Mouse (Mus musculus) midbrain, embryonic 12.5 days (tissue): ENCODE data around the gene Lmf2. TPM values are rescaled to one million over a fixed set of nuclear protein-coding genes. Genes with fewer than 3 reads are reported as not detected.

ENCODE experiments used
- ATAC-seq: fragments of 200-750 bp; cut with Nextera tagmentation; 2 replicates; pipeline ENCODE4 v1.8.0; 2017; ENCODE audit warnings: low read depth, moderate TSS enrichment, moderate library complexity; ENCODE audit not compliant: low FRiP score
- H3K27ac ChIP-seq: fragments of 300-500 bp; sonication (generic); replicated peaks from 2 replicates; pipeline ENCODE4 v1.5.1; 2016; ENCODE audit warnings: mild to moderate bottlenecking
- H3K27me3 ChIP-seq: fragments of 300-500 bp; sonication (generic); 2 replicates; pipeline ENCODE4 v1.6.1; 2016; ENCODE audit warnings: mild to moderate bottlenecking
- H3K36me3 ChIP-seq: fragments of 300-500 bp; sonication (generic); 2 replicates; pipeline ENCODE4 v1.6.1; 2016
- H3K4me1 ChIP-seq: fragments of 300-500 bp; sonication (generic); 2 replicates; pipeline ENCODE4 v1.6.1; 2016
- H3K4me2 ChIP-seq: fragments of 300-500 bp; sonication (generic); replicated peaks from 2 replicates; pipeline ENCODE4 v1.6.1; 2016; ENCODE audit warnings: mild to moderate bottlenecking, moderate library complexity
- H3K4me3 ChIP-seq: fragments of 300-500 bp; sonication (generic); 2 replicates; pipeline ENCODE4 v1.5.1; 2016; ENCODE audit warnings: mild to moderate bottlenecking
- H3K9ac ChIP-seq: fragments of 300-500 bp; sonication (generic); replicated peaks from 2 replicates; pipeline ENCODE4 v1.6.1; 2016; ENCODE audit warnings: mild to moderate bottlenecking, moderate library complexity
- H3K9me3 ChIP-seq: fragments of 300-500 bp; sonication (generic); 2 replicates; pipeline ENCODE4 v1.6.1; 2016; ENCODE audit warnings: mild to moderate bottlenecking
- WGBS: fragments of 180-500 bp; shearing (Covaris S2); methylation state at CpG from one replicate; pipeline ENCODE4 v1.1.7; 2016; 5-methylcytosine and 5-hydroxymethylcytosine counted together
- polyA plus RNA-seq: library from polyadenylated mRNA; unstranded; fragments of >200 nt; fragmentation: Nextera tagmentation; extraction: Ambion mirVana; gene quantifications from 2 replicates; pipeline ENCODE4 v1.2.1, GENCODE M21; 2016

Lmf2 gene
- polyA plus RNA-seq: 44.3 and 48.8 TPM in 2 replicates

- H3K36me3 ChIP-seq: peaks cover 37% of the 10 kb centered on the region
- ATAC-seq: peak; percentile 85
- H3K27me3 ChIP-seq: no peaks in the 10 kb centered on the region
- peak within 1 kb of the TSS; percentile 83 for H3K9ac ChIP-seq
- peak within 1 kb of the TSS; percentile 88 for H3K4me3 ChIP-seq
- H3K27ac ChIP-seq: peak within 1 kb of the TSS; percentile 85
- peaks cover 30% of the 10 kb centered on the region for H3K4me1 ChIP-seq
- H3K9me3 ChIP-seq: no peaks in the 10 kb centered on the region
- WGBS: under 1% methylated on average over 63 of the region's 64 CpGs
- H3K4me2 ChIP-seq: peak within 1 kb of the TSS; percentile 78
Measured at GRCm38 (mm10) chr15:89355241-89356187, at the start of gene Lmf2, which contains the start of gene Ncaph2. TSS of gene Lmf2 (minus strand) at chr15:89355659. TSS of gene Ncaph2 (plus strand) at chr15:89355719.

DNA sequence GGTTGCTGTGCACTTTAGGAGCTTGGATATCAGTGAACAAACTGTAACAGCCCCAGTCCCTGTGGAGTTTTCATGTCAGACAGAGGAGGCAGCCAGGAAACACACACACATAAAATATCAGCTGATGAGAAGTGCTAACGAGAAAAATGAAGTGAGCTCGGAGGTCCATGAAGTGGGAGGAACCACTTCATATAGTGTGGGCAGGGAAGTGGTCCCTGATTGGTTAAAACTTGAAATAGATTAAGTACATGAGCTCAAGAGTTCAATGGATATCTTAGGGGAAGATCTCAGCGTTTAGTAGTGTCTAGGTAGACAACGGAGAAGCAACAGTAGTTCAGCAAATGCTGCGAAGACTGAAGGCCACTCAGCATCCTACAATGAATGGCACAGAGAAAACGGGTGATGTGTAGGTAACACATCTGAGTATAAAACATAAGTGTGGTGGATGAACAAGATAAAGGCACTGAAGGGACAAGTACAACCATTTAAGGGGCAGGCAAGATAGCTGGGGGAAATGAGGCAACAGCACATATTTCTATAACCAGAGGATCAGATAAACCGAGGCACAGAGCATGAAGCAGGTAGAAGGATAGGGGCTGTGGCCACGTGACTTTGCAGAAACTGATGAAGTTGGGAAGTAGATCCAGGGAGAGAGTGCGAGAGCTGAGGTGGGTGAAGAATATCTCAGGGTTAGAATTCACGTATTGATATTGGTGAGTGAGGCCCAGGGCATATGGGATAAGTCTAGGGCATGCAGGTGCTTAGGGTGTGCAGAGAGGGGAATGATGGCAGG is 49.6 kb upstream of the Lmf2 start:
- H3K4me1 ChIP-seq: no peaks in the 10 kb centered on the region
- H3K27ac ChIP-seq: no peak overlapping the region
- ATAC-seq: no peak
- WGBS: 87% methylated on average over 10 of the region's 10 CpGs
- no peaks in the 10 kb centered on the region for H3K27me3 ChIP-seq
- no peak overlapping the region for H3K9ac ChIP-seq
- no peaks in the 10 kb centered on the region for H3K36me3 ChIP-seq
- H3K9me3 ChIP-seq: peaks cover 10% of the 10 kb centered on the region
- no peak overlapping the region for H3K4me3 ChIP-seq
- H3K4me2 ChIP-seq: no peak overlapping the region

GRCm38 (mm10) chr15:89402471-89402870 is 47.0 kb upstream of the Lmf2 start:
- H3K9me3 ChIP-seq: peaks cover 5% of the 10 kb centered on the region; the same call in 1 of the 2 replicates
- no peak overlapping the region for H3K4me3 ChIP-seq
- H3K4me1 ChIP-seq: no peaks in the 10 kb centered on the region
- no peak overlapping the region for H3K27ac ChIP-seq
- H3K9ac ChIP-seq: no peak overlapping the region
- H3K4me2 ChIP-seq: no peak overlapping the region
- WGBS: 89% methylated on average over 1 of the region's 1 CpGs
- H3K27me3 ChIP-seq: no peaks in the 10 kb centered on the region
- H3K36me3 ChIP-seq: no peaks in the 10 kb centered on the region
- no peak for ATAC-seq

DNA sequence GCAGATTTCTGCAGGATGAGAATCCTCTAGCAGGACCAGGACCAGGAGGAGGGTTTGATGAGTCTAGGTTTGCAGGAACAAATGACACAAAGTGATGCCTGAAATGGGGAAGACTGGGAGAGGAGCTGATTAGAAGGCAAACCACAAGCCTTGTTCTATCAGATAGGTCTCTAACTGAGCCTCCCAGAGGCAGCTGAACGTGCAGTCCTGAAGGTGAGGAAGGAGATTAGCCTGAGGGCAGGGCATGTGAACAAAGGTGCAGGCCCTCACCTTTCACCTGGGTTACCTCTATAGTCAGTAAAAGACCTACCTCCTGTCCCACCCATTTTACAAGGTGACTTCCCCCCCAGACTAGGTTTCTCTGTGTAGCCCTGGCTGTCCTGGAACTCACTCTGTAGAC is 44.3 kb upstream of the Lmf2 start:
- Histone ChIP-seq H3K4me2 (no peak overlapping the region), H3K36me3 (no peaks in the 10 kb centered on the region), H3K4me3 (no peak overlapping the region), H3K9me3 (no peaks in the 10 kb centered on the region), H3K9ac (no peak overlapping the region), H3K27me3 (no peaks in the 10 kb centered on the region), H3K27ac (no peak overlapping the region), H3K4me1 (no peaks in the 10 kb centered on the region)
- ATAC-seq: no peak
- WGBS: 57% methylated on average over 1 of the region's 1 CpGs

DNA sequence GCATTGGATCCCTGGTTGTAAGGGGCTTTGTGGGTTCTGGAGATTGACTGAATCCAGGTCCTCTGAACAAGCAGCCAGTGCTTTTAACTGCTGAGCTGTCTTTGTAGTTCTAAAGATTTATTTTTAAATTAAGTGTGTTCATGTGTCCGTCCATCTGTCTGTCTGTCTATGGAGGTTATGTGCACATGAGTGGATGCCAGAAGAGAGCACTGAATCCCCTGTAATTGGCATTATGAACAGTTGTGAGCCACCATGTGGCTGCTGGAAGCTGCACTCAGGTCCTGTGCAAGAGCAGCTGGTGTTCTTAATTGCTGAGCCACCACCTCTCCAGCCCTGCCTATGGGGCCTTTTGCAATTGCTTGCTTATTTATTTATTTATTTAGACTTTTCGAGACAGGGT is 42.7 kb upstream of the Lmf2 start:
- no peak overlapping the region for H3K4me3 ChIP-seq
- WGBS: 88% methylated on average over 2 of the region's 2 CpGs
- H3K4me1 ChIP-seq: no peaks in the 10 kb centered on the region
- no peak overlapping the region for H3K4me2 ChIP-seq
- H3K36me3 ChIP-seq: no peaks in the 10 kb centered on the region
- no peak overlapping the region for H3K9ac ChIP-seq
- no peaks in the 10 kb centered on the region for H3K9me3 ChIP-seq
- H3K27ac ChIP-seq: no peak overlapping the region
- no peak for ATAC-seq
- no peaks in the 10 kb centered on the region for H3K27me3 ChIP-seq

DNA sequence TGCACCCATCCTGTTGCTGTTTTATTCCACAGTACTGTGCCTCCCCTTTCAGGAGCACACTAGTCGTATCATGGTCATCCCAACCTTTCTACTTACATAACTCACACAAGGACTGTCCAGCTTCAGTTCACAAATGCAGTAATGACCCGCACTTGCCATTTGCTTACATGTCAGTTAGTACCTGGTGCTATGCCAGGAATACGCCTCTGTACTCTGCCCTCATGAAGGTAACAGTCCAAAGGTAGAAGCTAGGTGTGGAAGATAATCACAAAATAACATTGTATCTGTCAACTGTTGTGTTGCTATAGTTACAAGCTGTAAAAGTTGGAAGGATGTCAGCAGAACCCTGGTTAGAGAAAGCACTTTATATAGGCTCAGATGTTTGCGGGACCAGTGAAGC is 41.4 kb upstream of the Lmf2 start:
- Histone ChIP-seq H3K36me3 (no peaks in the 10 kb centered on the region), H3K9me3 (no peaks in the 10 kb centered on the region), H3K27ac (no peak overlapping the region), H3K27me3 (no peaks in the 10 kb centered on the region), H3K4me3 (no peak overlapping the region), H3K4me2 (no peak overlapping the region), H3K9ac (no peak overlapping the region), H3K4me1 (no peaks in the 10 kb centered on the region)
- 93% methylated on average over 4 of the region's 4 CpGs for WGBS
- ATAC-seq: no peak

GRCm38 (mm10) chr15:89390081-89390480 is 34.6 kb upstream of the Lmf2 start:
- H3K27ac ChIP-seq: no peak overlapping the region
- H3K9ac ChIP-seq: no peak overlapping the region
- no peaks in the 10 kb centered on the region for H3K36me3 ChIP-seq
- no peaks in the 10 kb centered on the region for H3K9me3 ChIP-seq
- WGBS: 90% methylated on average over 10 of the region's 10 CpGs
- no peaks in the 10 kb centered on the region for H3K4me1 ChIP-seq
- H3K27me3 ChIP-seq: peaks cover 7% of the 10 kb centered on the region; the same call in 1 of the 2 replicates
- ATAC-seq: no peak
- no peak overlapping the region for H3K4me2 ChIP-seq
- no peak overlapping the region for H3K4me3 ChIP-seq

- no peak for ATAC-seq
- Histone ChIP-seq H3K9me3 (no peaks in the 10 kb centered on the region), H3K27me3 (peaks cover 7% of the 10 kb centered on the region), H3K4me3 (no peak overlapping the region), H3K36me3 (no peaks in the 10 kb centered on the region), H3K4me1 (no peaks in the 10 kb centered on the region), H3K27ac (no peak overlapping the region), H3K4me2 (no peak overlapping the region), H3K9ac (no peak overlapping the region)
- 57% methylated on average over 12 of the region's 12 CpGs for WGBS
Measured at GRCm38 (mm10) chr15:89387127-89387526, 31.7 kb upstream of the Lmf2 start.

GRCm38 (mm10) chr15:89384617-89385016 is 29.2 kb upstream of the Lmf2 start, which contains the start of gene Klhdc7b:
TSS of gene Klhdc7b (plus strand) at chr15:89384917.
- 91% methylated on average over 7 of the region's 7 CpGs for WGBS
- Histone ChIP-seq H3K36me3 (no peaks in the 10 kb centered on the region), H3K4me2 (no peak within 1 kb of the TSS), H3K27ac (no peak within 1 kb of the TSS), H3K4me1 (no peaks in the 10 kb centered on the region), H3K9ac (no peak within 1 kb of the TSS), H3K27me3 (peaks cover 16% of the 10 kb centered on the region), H3K9me3 (no peaks in the 10 kb centered on the region), H3K4me3 (no peak within 1 kb of the TSS)
- no peak for ATAC-seq

DNA sequence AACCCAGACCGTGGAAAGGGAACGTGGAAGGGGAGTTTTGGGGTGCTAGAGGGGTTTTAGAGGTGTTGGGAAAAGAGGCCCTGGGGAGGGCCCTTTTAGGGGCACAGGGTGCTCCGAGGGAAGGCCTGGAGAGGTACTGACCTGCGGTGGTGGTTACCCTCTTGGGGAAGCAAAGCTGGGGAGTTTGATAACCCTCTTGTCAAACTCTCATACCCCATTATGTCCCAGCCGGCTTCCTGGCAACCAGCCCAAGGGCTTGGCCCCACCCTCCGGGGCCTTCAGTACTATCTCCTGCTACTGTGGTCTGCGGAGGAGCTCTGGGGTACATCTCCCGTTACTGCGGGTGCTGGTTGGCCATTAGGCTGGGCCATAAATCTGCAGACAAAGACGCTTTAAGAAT is 24.0 kb upstream of the Lmf2 start:
- H3K36me3 ChIP-seq: no peaks in the 10 kb centered on the region
- peak overlapping the region; percentile 39 for H3K4me3 ChIP-seq
- WGBS: 11% methylated on average over 10 of the region's 10 CpGs
- H3K4me1 ChIP-seq: peaks cover 15% of the 10 kb centered on the region
- H3K9ac ChIP-seq: no peak overlapping the region
- H3K27me3 ChIP-seq: peaks cover 58% of the 10 kb centered on the region
- no peak overlapping the region for H3K27ac ChIP-seq
- H3K9me3 ChIP-seq: no peaks in the 10 kb centered on the region
- no peak for ATAC-seq
- peak overlapping the region; percentile 63 for H3K4me2 ChIP-seq

GRCm38 (mm10) chr15:89378831-89379401 is 23.5 kb upstream of the Lmf2 start, which contains the start of gene Odf3b:
TSS of gene Odf3b (minus strand) at chr15:89379282.
- Histone ChIP-seq H3K4me2 (peak within 1 kb of the TSS; percentile 63), H3K9me3 (no peaks in the 10 kb centered on the region), H3K9ac (peak within 1 kb of the TSS; percentile 52; the same call in 1 of the 2 replicates), H3K4me3 (peak within 1 kb of the TSS; percentile 39), H3K27me3 (peaks cover 58% of the 10 kb centered on the region), H3K4me1 (peaks cover 20% of the 10 kb centered on the region), H3K27ac (no peak within 1 kb of the TSS), H3K36me3 (no peaks in the 10 kb centered on the region)
- no peak for ATAC-seq
- WGBS: under 1% methylated on average over 33 of the region's 33 CpGs
